Mouse (Mus musculus) liver, adult 2 months (tissue): Measurements from ENCODE around the gene 4921524J17Rik.
A peak's percentile ranks its signal among the peaks of the same experiment; 100 is the strongest.

Source experiments
- CTCF ChIP-seq: fragments of 200-500 bp; IDR thresholded peaks from 2 replicates; pipeline ENCODE4 v1.5.1; 2011; ENCODE audit warnings: low read depth, low read length, control low read depth
- POLR2A ChIP-seq: fragments of 200-500 bp; IDR thresholded peaks from 2 replicates; pipeline ENCODE4 v1.6.1; 2011; ENCODE audit warnings: low read length, control low read depth; ENCODE audit not compliant: insufficient read depth; ENCODE audit errors: extremely low read depth

DNA sequence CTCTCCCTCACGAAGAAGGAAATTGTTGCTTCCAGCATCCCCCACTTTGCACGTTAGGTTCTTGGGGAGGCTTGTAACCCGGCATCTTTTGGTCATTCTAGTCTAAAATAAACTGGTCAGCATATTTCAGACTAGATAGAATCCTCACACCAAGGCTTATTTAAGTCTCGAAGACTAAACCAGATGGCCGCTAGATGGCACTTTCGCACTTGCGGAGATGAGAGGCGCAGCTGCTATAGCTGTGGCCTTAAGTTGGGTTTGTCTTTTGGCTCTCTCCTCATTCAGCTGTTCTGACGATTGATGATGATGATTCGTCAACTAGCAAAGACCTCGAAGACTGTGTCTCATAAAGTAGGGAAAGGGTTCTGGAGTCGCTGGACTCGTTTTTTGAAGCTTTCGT, 23.9 kb upstream of the 4921524J17Rik start:
- TF ChIP-seq CTCF (peak; percentile 83), POLR2A (no peak)
